Mouse (Mus musculus) midbrain, embryonic 13.5 days (tissue): Measurements from ENCODE around the gene Gpr87. TPM values are rescaled to one million over a fixed set of nuclear protein-coding genes. Genes with fewer than 3 reads are reported as not detected.

Source experiments
- ATAC-seq: fragments of 200-750 bp; cut with Nextera tagmentation; 2 replicates; pipeline ENCODE4 v1.8.0; 2017; ENCODE audit warnings: mild to moderate bottlenecking, moderate TSS enrichment, moderate library complexity
- H3K27ac ChIP-seq: fragments of 300-500 bp; sonication (generic); 2 replicates; pipeline ENCODE4 v1.5.1; 2015; ENCODE audit warnings: inconsistent platforms, mild to moderate bottlenecking, moderate library complexity
- H3K27me3 ChIP-seq: fragments of 300-500 bp; sonication (generic); 2 replicates; pipeline ENCODE4 v1.6.1; 2015; ENCODE audit warnings: mild to moderate bottlenecking, inconsistent platforms
- H3K36me3 ChIP-seq: fragments of 300-500 bp; sonication (generic); 2 replicates; pipeline ENCODE4 v1.6.1; 2015; ENCODE audit warnings: mild to moderate bottlenecking, inconsistent platforms
- H3K4me1 ChIP-seq: fragments of 300-500 bp; sonication (generic); replicated peaks from 2 replicates; pipeline ENCODE4 v1.6.1; 2015; ENCODE audit warnings: inconsistent platforms
- H3K4me2 ChIP-seq: fragments of 300-500 bp; sonication (generic); replicated peaks from 2 replicates; pipeline ENCODE4 v1.6.1; 2015; ENCODE audit warnings: moderate library complexity, mild to moderate bottlenecking, inconsistent platforms
- H3K4me3 ChIP-seq: fragments of 300-500 bp; sonication (generic); replicated peaks from 2 replicates; pipeline ENCODE4 v1.5.1; 2015; ENCODE audit warnings: mild to moderate bottlenecking, inconsistent platforms
- H3K9ac ChIP-seq: fragments of 300-500 bp; sonication (generic); replicated peaks from 2 replicates; pipeline ENCODE4 v1.6.1; 2015; ENCODE audit warnings: mild to moderate bottlenecking, inconsistent platforms
- H3K9me3 ChIP-seq: fragments of 300-500 bp; sonication (generic); 2 replicates; pipeline ENCODE4 v1.6.1; 2016; ENCODE audit warnings: mild to moderate bottlenecking, inconsistent platforms
- WGBS: fragments of 180-500 bp; shearing (Covaris S2); methylation state at CpG from one replicate; pipeline ENCODE4 v1.1.7; 2015; 5-methylcytosine and 5-hydroxymethylcytosine counted together
- polyA plus RNA-seq: library from polyadenylated mRNA; unstranded; fragments of >200 nt; fragmentation: Nextera tagmentation; extraction: Ambion mirVana; gene quantifications from 2 replicates; pipeline ENCODE4 v1.2.1, GENCODE M21; 2015

Gene Gpr87
- polyA plus RNA-seq, 1 experiment from 2014 or later: 0.19 TPM

GRCm38 (mm10) chr3:59210089-59210488 is 15.2 kb upstream of the Gpr87 start:
- no peaks in the 10 kb centered on the region for H3K9me3 ChIP-seq
- H3K9ac ChIP-seq: no peak overlapping the region
- H3K4me1 ChIP-seq: no peaks in the 10 kb centered on the region
- ATAC-seq: no peak
- H3K4me2 ChIP-seq: no peak overlapping the region
- H3K36me3 ChIP-seq: no peaks in the 10 kb centered on the region
- H3K4me3 ChIP-seq: no peak overlapping the region
- no peaks in the 10 kb centered on the region for H3K27me3 ChIP-seq
- 80% methylated on average over 8 of the region's 8 CpGs for WGBS
- no peak overlapping the region for H3K27ac ChIP-seq

GRCm38 (mm10) chr3:59208650-59209548 is 14.0 kb upstream of the Gpr87 start:
- 60% methylated on average over 4 of the region's 4 CpGs for WGBS
- Histone ChIP-seq H3K4me3 (no peak overlapping the region), H3K9ac (no peak overlapping the region), H3K36me3 (no peaks in the 10 kb centered on the region), H3K27ac (no peak overlapping the region), H3K4me2 (no peak overlapping the region), H3K27me3 (no peaks in the 10 kb centered on the region), H3K4me1 (no peaks in the 10 kb centered on the region), H3K9me3 (no peaks in the 10 kb centered on the region)
- ATAC-seq: peak; percentile 72

GRCm38 (mm10) chr3:59205941-59206340 is 11.0 kb upstream of the Gpr87 start:
- 85% methylated on average over 4 of the region's 4 CpGs for WGBS
- H3K4me1 ChIP-seq: no peaks in the 10 kb centered on the region
- H3K9ac ChIP-seq: no peak overlapping the region
- H3K4me3 ChIP-seq: no peak overlapping the region
- no peaks in the 10 kb centered on the region for H3K9me3 ChIP-seq
- ATAC-seq: no peak
- no peaks in the 10 kb centered on the region for H3K27me3 ChIP-seq
- H3K4me2 ChIP-seq: no peak overlapping the region
- H3K27ac ChIP-seq: no peak overlapping the region
- H3K36me3 ChIP-seq: no peaks in the 10 kb centered on the region

- no peaks in the 10 kb centered on the region for H3K27me3 ChIP-seq
- no peak overlapping the region for H3K4me2 ChIP-seq
- ATAC-seq: no peak
- WGBS: 85% methylated on average over 11 of the region's 11 CpGs
- H3K4me1 ChIP-seq: no peaks in the 10 kb centered on the region
- no peak overlapping the region for H3K9ac ChIP-seq
- no peaks in the 10 kb centered on the region for H3K9me3 ChIP-seq
- H3K27ac ChIP-seq: no peak overlapping the region
- H3K36me3 ChIP-seq: no peaks in the 10 kb centered on the region
- no peak overlapping the region for H3K4me3 ChIP-seq
Measured at GRCm38 (mm10) chr3:59204719-59205503, 10.0 kb upstream of the Gpr87 start.

DNA sequence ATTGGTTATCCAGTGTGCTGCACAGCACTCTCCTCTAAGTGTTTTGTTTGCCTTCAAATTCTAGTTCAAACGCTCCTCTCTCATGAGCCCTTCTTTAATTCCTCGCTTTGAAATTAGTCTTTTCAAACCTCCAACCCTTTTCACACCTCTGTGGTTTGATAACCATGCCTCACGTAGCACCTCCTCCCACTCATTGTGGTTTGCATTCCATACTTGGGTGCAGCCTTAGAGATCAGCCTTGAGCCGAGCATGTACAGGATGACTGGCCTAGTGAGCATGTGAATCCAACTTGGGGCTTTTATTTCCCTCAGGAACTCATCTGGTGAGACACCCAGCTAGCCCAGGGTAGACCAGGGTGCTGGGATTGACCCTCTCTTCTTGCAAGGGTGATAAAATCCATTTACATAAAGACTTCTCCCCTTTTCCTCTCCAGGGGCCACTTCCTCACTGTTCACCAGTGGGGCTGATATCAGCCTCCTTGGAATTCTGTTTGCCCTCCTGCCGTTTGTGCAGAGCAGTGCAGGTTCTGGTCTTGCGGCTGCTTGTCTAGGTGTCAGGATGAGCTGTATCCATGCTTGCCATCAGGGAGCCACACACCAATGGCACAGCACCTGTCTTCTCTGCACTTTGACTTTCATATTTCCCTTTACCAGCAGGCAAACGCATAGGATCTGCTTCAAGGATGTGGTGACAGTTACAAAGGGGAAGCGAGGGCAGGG is 9.1 kb upstream of the Gpr87 start:
- Histone ChIP-seq H3K36me3 (no peaks in the 10 kb centered on the region), H3K27me3 (no peaks in the 10 kb centered on the region), H3K9ac (no peak overlapping the region), H3K4me3 (no peak overlapping the region), H3K4me2 (no peak overlapping the region), H3K9me3 (no peaks in the 10 kb centered on the region), H3K27ac (no peak overlapping the region), H3K4me1 (no peaks in the 10 kb centered on the region)
- ATAC-seq: no peak
- WGBS: 79% methylated on average over 8 of the region's 8 CpGs

- H3K4me1 ChIP-seq: no peaks in the 10 kb centered on the region
- H3K4me3 ChIP-seq: no peak overlapping the region
- no peaks in the 10 kb centered on the region for H3K9me3 ChIP-seq
- 84% methylated on average over 4 of the region's 4 CpGs for WGBS
- H3K36me3 ChIP-seq: no peaks in the 10 kb centered on the region
- no peak overlapping the region for H3K4me2 ChIP-seq
- no peak for ATAC-seq
- H3K27ac ChIP-seq: no peak overlapping the region
- no peaks in the 10 kb centered on the region for H3K27me3 ChIP-seq
- H3K9ac ChIP-seq: no peak overlapping the region
Measured at GRCm38 (mm10) chr3:59197329-59197948, 2.5 kb upstream of the Gpr87 start.

DNA sequence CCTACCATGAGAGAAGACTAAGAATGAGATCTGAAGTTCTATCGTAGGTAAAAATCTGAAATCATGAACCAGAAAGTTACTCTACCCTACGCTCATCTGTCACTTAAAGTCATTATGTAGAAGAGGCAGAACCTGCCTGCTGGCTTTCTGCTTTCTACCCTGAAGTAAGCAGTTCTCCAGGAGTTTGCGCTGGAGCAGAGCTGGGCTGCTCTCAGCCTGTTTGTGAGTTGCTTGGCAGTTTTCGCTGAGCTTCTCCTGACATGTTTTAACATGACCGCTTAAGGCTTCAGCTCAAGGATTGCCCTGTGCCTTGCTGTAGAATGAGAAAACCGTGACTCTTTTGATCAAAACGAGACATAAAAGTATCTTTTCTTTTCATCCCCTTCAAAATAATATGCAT is 805 bp downstream of the Gpr87 start:
- H3K9ac ChIP-seq: no peak overlapping the region
- WGBS: 91% methylated on average over 7 of the region's 7 CpGs
- no peak overlapping the region for H3K4me3 ChIP-seq
- H3K27ac ChIP-seq: no peak overlapping the region
- no peaks in the 10 kb centered on the region for H3K9me3 ChIP-seq
- no peak for ATAC-seq
- no peaks in the 10 kb centered on the region for H3K27me3 ChIP-seq
- H3K4me2 ChIP-seq: no peak overlapping the region
- H3K4me1 ChIP-seq: no peaks in the 10 kb centered on the region
- no peaks in the 10 kb centered on the region for H3K36me3 ChIP-seq

DNA sequence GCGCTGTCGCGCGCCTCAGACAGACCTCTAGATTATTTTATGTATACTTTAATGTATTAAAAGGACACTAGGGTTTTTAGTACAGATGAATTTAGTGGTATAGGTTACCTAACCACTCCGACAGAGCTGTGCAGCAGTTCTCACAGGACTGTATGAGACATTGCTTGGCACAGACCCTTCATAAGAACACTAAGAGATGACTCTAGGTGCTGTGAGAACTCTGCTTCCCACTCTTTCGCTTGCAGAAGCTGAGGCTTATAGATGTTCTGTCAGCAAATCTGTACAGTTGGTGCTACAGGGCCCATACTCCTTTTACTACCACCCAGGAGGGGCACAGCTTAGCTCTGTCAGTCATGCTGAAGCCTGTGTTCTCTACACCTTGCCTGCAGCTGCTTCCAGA is 3.2 kb downstream of the Gpr87 start:
- H3K9me3 ChIP-seq: no peaks in the 10 kb centered on the region
- no peak overlapping the region for H3K4me2 ChIP-seq
- H3K4me3 ChIP-seq: no peak overlapping the region
- H3K27ac ChIP-seq: no peak overlapping the region
- no peak for ATAC-seq
- no peaks in the 10 kb centered on the region for H3K36me3 ChIP-seq
- no peak overlapping the region for H3K9ac ChIP-seq
- no peaks in the 10 kb centered on the region for H3K27me3 ChIP-seq
- 93% methylated on average over 6 of the region's 6 CpGs for WGBS
- no peaks in the 10 kb centered on the region for H3K4me1 ChIP-seq

- Histone ChIP-seq H3K27me3 (no peaks in the 10 kb centered on the region), H3K9me3 (no peaks in the 10 kb centered on the region), H3K36me3 (no peaks in the 10 kb centered on the region), H3K9ac (no peak overlapping the region), H3K27ac (no peak overlapping the region), H3K4me1 (no peaks in the 10 kb centered on the region), H3K4me3 (no peak overlapping the region), H3K4me2 (no peak overlapping the region)
- no peak for ATAC-seq
- WGBS: 90% methylated on average over 4 of the region's 4 CpGs
Measured at GRCm38 (mm10) chr3:59187336-59187735, 7.6 kb downstream of the Gpr87 start.

- 90% methylated on average over 4 of the region's 4 CpGs for WGBS
- no peak for ATAC-seq
Measured at GRCm38 (mm10) chr3:59185662-59186061, 9.2 kb downstream of the Gpr87 start.

DNA sequence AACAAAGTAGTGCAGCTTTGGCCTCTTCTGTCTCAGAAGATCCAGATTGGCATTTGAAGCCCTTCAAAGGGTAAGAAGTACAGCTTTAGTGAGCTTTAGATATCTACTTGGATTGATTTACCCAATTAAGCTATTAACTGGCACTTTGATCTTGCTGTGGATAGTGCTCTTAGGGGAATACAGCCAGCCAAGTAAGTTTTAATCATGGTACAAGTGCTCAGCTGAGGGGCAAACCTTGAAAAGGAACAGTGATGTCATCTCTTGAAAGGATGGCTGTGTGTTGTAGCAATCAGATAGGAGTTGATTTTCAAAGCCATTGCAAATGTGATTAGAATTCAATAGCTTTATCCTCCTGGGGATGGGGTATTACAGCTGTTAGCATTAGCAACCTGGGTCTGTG is 12.8 kb downstream of the Gpr87 start:
- no peak overlapping the region for H3K27ac ChIP-seq
- H3K4me3 ChIP-seq: no peak overlapping the region
- H3K27me3 ChIP-seq: no peaks in the 10 kb centered on the region
- H3K4me2 ChIP-seq: no peak overlapping the region
- peak; percentile 82 for ATAC-seq
- H3K9ac ChIP-seq: no peak overlapping the region
- 0 out of 2 replicates have a peak, but pooled peaks cover 3% of the 10 kb centered on the region for H3K4me1 ChIP-seq
- H3K36me3 ChIP-seq: no peaks in the 10 kb centered on the region
- no peaks in the 10 kb centered on the region for H3K9me3 ChIP-seq

More at GRCm38 (mm10) chr3:59185662-59186061, 9.2 kb downstream of the Gpr87 start:
- no peaks in the 10 kb centered on the region for H3K27me3 ChIP-seq
- no peak overlapping the region for H3K9ac ChIP-seq
- no peak overlapping the region for H3K4me2 ChIP-seq
- H3K27ac ChIP-seq: no peak overlapping the region
- no peaks in the 10 kb centered on the region for H3K36me3 ChIP-seq
- no peaks in the 10 kb centered on the region for H3K9me3 ChIP-seq
- no peak overlapping the region for H3K4me3 ChIP-seq
- 0 out of 2 replicates have a peak, but pooled peaks cover 3% of the 10 kb centered on the region for H3K4me1 ChIP-seq
